Comparison of ENCODE assay signal across 8 mouse cellular contexts in the genomic region with DNA sequence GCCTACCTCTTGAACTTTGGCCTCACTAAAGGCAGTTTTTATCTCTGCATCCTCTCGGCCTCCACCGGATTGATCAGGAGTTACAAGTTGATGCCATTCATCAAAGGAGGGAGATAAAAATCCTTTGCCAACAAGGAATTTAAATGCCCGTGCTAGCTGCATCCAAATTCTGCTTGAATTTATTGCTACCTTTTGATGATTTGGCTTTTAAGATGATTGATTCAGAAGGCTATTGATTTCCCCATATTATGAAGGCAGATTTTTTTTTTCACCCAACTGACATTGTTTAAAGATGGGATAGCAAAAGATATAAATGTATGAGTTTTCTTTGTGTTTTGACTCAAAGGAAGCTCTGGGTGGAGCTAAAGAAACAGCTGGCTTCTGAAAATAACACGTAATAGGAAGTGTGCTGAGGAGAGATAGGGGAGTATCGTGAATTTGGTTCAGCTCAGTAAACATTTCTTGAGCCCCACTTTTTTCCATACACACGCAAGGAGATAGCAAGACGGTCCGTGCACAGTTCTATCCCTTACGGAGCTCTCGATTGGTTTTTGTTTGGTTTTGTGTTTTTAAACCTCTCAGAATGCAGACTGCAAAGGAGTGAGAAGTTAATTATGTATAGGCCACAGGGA. TPM values are rescaled to one million over a fixed set of nuclear protein-coding genes. Genes with fewer than 3 reads are reported as not detected.
A peak's percentile ranks its signal among the peaks of the same experiment; 100 is the strongest.
DNase-seq lines count a peak whose midpoint lies in the region; ATAC-seq and TF ChIP-seq lines count a peak whose summit lies in the region.

No protein-coding gene starts in this region.

- 33% methylated on average over 10 of the region's 10 CpGs for WGBS in kidney, postnatal 0 days
- WGBS in hindbrain, embryonic 10.5 days = 61% methylated on average over 10 of the region's 10 CpGs
- 29% methylated on average over 10 of the region's 10 CpGs for WGBS in stomach, embryonic 16.5 days

- no peaks in the 10 kb centered on the region for H3K27me3 ChIP-seq in kidney, postnatal 0 days (ENCODE audit: insufficient read depth, low read length)
- H3K27me3 ChIP-seq in hindbrain, embryonic 10.5 days (ENCODE audit: insufficient read depth, poor library complexity, severe bottlenecking) = peaks cover 28% of the 10 kb centered on the region
- no peaks in the 10 kb centered on the region for H3K27me3 ChIP-seq in stomach, embryonic 16.5 days (ENCODE audit: control insufficient read depth, insufficient read depth, low read length)

- H3K27ac ChIP-seq in kidney, postnatal 0 days = peak overlapping the region; percentile 88
- peak overlapping the region; percentile 96 for H3K27ac ChIP-seq in hindbrain, embryonic 10.5 days
- H3K27ac ChIP-seq in stomach, embryonic 16.5 days (ENCODE audit: low read length) = peak overlapping the region; percentile 93

- H3K4me1 ChIP-seq in kidney, postnatal 0 days (replicated peaks; ENCODE audit: insufficient read depth, low read length) = no peaks in the 10 kb centered on the region
- peaks cover 37% of the 10 kb centered on the region for H3K4me1 ChIP-seq in hindbrain, embryonic 10.5 days (replicated peaks)
- peaks cover 7% of the 10 kb centered on the region for H3K4me1 ChIP-seq in stomach, embryonic 16.5 days (ENCODE audit: control insufficient read depth, insufficient read depth, low read length)

- H3K9ac ChIP-seq in kidney, postnatal 0 days (ENCODE audit: low read depth, low read length) = peak overlapping the region; percentile 86
- peak overlapping the region; percentile 94 for H3K9ac ChIP-seq in stomach, embryonic 16.5 days (ENCODE audit: low read length)

- no peaks in the 10 kb centered on the region for H3K36me3 ChIP-seq in kidney, postnatal 0 days (ENCODE audit: insufficient read depth, low read length)
- H3K36me3 ChIP-seq in hindbrain, embryonic 10.5 days = peaks cover 35% of the 10 kb centered on the region
- 0 out of 2 replicates have a peak, but pooled peaks cover 4% of the 10 kb centered on the region for H3K36me3 ChIP-seq in stomach, embryonic 16.5 days (ENCODE audit: control insufficient read depth, insufficient read depth, low read length)

- H3K9me3 ChIP-seq in kidney, postnatal 0 days (replicated peaks; ENCODE audit: low read length) = no peaks in the 10 kb centered on the region
- H3K9me3 ChIP-seq in hindbrain, embryonic 10.5 days = no peaks in the 10 kb centered on the region
- H3K9me3 ChIP-seq in stomach, embryonic 16.5 days (replicated peaks; ENCODE audit: control insufficient read depth, low read length) = no peaks in the 10 kb centered on the region

- intact Hi-C loops in left cerebral cortex, postnatal 25 days (cut with DNase I) = no loop called here

- TF ChIP-seq CTCF in kidney, postnatal 0 days (IDR thresholded peaks at IDR 0.05; ENCODE audit: low read depth) = 0 out of 2 replicates have a peak, but pooled peaks have one; percentile 3

- H3K4me3 ChIP-seq in kidney, postnatal 0 days (replicated peaks; ENCODE audit: low read depth, low read length) = peak overlapping the region; percentile 86
- peak overlapping the region; percentile 92 for H3K4me3 ChIP-seq in hindbrain, embryonic 10.5 days
- H3K4me3 ChIP-seq in stomach, embryonic 16.5 days (replicated peaks; ENCODE audit: low read length) = peak overlapping the region; percentile 91

- peak; percentile 77 for DNase-seq in kidney, postnatal 0 days (ENCODE audit: low spot score)
- no peak for DNase-seq in kidney, postnatal 14 days
- peak; percentile 74 for DNase-seq in c-Kit-negative CD71-positive TER-119-positive erythroid progenitor cells, embryonic 14.5 days (ENCODE audit: low read depth, low spot score)
- no peak for DNase-seq in hindbrain, embryonic 10.5 days (ENCODE audit: low spot score)
- DNase-seq in lung, postnatal 25 days (ENCODE audit: low spot score) = peak; percentile 32
- DNase-seq in layer of hippocampus, adult 9-11 months = no peak
- no peak for DNase-seq in left cerebral cortex, postnatal 25 days (ENCODE audit: low spot score in 2 of 2)

- peak overlapping the region; percentile 87 for H3K4me2 ChIP-seq in kidney, postnatal 0 days (ENCODE audit: low read length)
- peak overlapping the region; percentile 81 for H3K4me2 ChIP-seq in stomach, embryonic 16.5 days (ENCODE audit: low read depth, low read length)

- no peak for ATAC-seq in kidney, postnatal 0 days (replicated peaks; ENCODE audit: low FRiP score, low read depth)
- ATAC-seq in stomach, embryonic 16.5 days (ENCODE audit: insufficient read depth, low FRiP score) = no peak

RNA-seq across cellular contexts. Expression of a gene that starts 1.0 kb away (rescaled TPM):
- 60.0 and 63.2 TPM in 2 replicates for polyA plus RNA-seq in kidney, postnatal 0 days (2015; fragmentation: Nextera tagmentation; extraction: Ambion mirVana)
- polyA plus RNA-seq in hindbrain, embryonic 10.5 days (2016; fragmentation: Nextera tagmentation; extraction: Ambion mirVana) = 78.5 and 97.0 TPM in 2 replicates
- polyA plus RNA-seq in stomach, embryonic 16.5 days (2015; fragmentation: Nextera tagmentation; extraction: Ambion mirVana) = 83.6 and 90.7 TPM in 2 replicates
- 100 to 1,000 TPM; 115 to 120 TPM for total RNA-seq in left cerebral cortex, postnatal 25 days (2021)

RNA-seq across cellular contexts. Expression of a gene that starts 46.9 kb away (rescaled TPM):
- polyA plus RNA-seq in kidney, postnatal 0 days (2015; fragmentation: Nextera tagmentation; extraction: Ambion mirVana) = not detected in 2 replicates
- 0.07 and 0.11 TPM in 2 replicates for polyA plus RNA-seq in hindbrain, embryonic 10.5 days (2016; fragmentation: Nextera tagmentation; extraction: Ambion mirVana)
- polyA plus RNA-seq in stomach, embryonic 16.5 days (2015; fragmentation: Nextera tagmentation; extraction: Ambion mirVana) = 1.5 and 3.1 TPM in 2 replicates
- total RNA-seq in left cerebral cortex, postnatal 25 days (2021) = under 1 TPM in 1 of 2 experiments, not detected in 1; 0.21 TPM

RNA-seq across cellular contexts. Expression of a gene that starts 55.3 kb away (rescaled TPM):
- 5.6 and 6.1 TPM in 2 replicates for polyA plus RNA-seq in kidney, postnatal 0 days (2015; fragmentation: Nextera tagmentation; extraction: Ambion mirVana)
- polyA plus RNA-seq in hindbrain, embryonic 10.5 days (2016; fragmentation: Nextera tagmentation; extraction: Ambion mirVana) = 1.2 and 1.5 TPM in 2 replicates
- polyA plus RNA-seq in stomach, embryonic 16.5 days (2015; fragmentation: Nextera tagmentation; extraction: Ambion mirVana) = 14.7 and 14.9 TPM in 2 replicates
- total RNA-seq in left cerebral cortex, postnatal 25 days (2021) = 1 to 10 TPM; 3.6 to 4.4 TPM

Comparison
In these comparisons a context has a peak if more than half of its experiments do, and no peak if none do; other contexts are left out.
1. DNase-seq: peak in kidney, postnatal 0 days (single experiment), c-Kit-negative CD71-positive TER-119-positive erythroid progenitor cells, embryonic 14.5 days (single experiment) and lung, postnatal 25 days (single experiment); none in kidney, postnatal 14 days (single experiment), hindbrain, embryonic 10.5 days (single experiment), layer of hippocampus, adult 9-11 months (single experiment) and left cerebral cortex, postnatal 25 days (0 of 2).
2. Peak in every context shown above with its lines, with median percentiles within 50 percentile points of each other: H3K27ac ChIP-seq and H3K4me3 ChIP-seq.